Mouse (Mus musculus): ENCODE results near the gene Map3k5.

DNA sequence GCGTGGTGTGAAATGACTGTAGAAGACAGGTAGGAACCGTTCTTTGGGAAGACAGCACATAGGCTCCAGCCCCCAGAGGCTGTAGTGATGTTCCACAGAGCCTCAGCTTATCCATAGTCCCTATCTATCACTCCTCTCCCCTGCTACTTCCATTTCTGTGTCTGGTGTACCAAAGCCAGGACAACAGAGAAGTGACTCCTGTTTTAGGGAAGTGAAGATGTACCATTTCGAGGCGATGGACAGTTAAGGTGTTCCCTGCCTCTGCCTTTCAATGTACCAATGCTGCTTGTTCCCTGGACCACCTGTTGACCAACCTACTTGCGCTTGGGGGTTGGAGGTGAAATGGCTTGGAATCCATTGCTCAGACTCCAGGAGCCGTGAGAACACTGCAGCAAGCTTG, 75.0 kb downstream of the Map3k5 start:
- no peak for TF ChIP-seq CTCF (IDR thresholded peaks at IDR 0.05; ENCODE audit: borderline replicate concordance, insufficient read depth, low read depth, low read length)
- TF ChIP-seq POLR2A (IDR thresholded peaks at IDR 0.05; ENCODE audit: borderline replicate concordance, insufficient read depth, low read length): no peak

All from cerebellum, adult 2 months (tissue).